Mouse (Mus musculus) lung, adult 2 months (tissue): ENCODE measurements around the gene Rbpms2.

Experiments used
- CTCF ChIP-seq: fragments of 200-500 bp; IDR thresholded peaks from 2 replicates; pipeline ENCODE4 v1.5.1; 2011; ENCODE audit warnings: mild to moderate bottlenecking, low read length, control low read depth; ENCODE audit not compliant: insufficient read depth
- POLR2A ChIP-seq: fragments of 200-500 bp; IDR thresholded peaks from 2 replicates; pipeline ENCODE4 v1.6.1; 2011; ENCODE audit warnings: low read depth, mild to moderate bottlenecking, control low read depth, low read length, borderline replicate concordance; ENCODE audit errors: extremely low read depth

- TF ChIP-seq CTCF (no peak), POLR2A (no peak)
Observed at GRCm38 (mm10) chr9:65653741-65654140, 24.3 kb downstream of the Rbpms2 start.
